Mouse (Mus musculus): ENCODE measurements around the gene Mcm10.

The Mcm10 gene

GRCm38 (mm10) chr2:5033546-5034420, 21.2 kb upstream of the Mcm10 start:
- in situ Hi-C loops (cut with MboI, MseI): no loop called here

- in situ Hi-C loops (cut with MboI, MseI): no loop called here
These were observed 20.1 kb upstream of the Mcm10 start for GRCm38 (mm10) chr2:5032665-5033064.

- in situ Hi-C loops (cut with MboI, MseI): no loop called here
These were observed 18.6 kb upstream of the Mcm10 start for GRCm38 (mm10) chr2:5031215-5031614.

DNA sequence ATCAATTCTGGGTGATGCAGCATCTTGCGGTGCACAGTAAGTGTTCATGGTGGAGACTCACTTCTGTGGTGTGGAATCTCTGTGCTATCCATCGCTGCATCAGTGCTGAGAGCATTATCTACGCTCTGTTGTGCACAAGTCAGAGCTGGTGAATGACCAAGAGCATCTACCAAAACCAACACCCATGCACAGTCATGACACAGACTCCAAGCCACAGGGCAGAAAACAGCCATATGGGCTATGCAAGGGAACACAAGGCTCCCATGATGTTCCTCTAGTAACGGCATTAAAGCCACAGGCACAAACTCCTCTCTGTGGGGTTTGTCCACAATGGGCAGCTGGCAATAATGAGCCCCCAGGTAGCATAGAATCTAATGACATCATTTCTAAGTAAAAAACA, 17.2 kb upstream of the Mcm10 start:
- in situ Hi-C loops (cut with MboI, MseI): no loop called here

DNA sequence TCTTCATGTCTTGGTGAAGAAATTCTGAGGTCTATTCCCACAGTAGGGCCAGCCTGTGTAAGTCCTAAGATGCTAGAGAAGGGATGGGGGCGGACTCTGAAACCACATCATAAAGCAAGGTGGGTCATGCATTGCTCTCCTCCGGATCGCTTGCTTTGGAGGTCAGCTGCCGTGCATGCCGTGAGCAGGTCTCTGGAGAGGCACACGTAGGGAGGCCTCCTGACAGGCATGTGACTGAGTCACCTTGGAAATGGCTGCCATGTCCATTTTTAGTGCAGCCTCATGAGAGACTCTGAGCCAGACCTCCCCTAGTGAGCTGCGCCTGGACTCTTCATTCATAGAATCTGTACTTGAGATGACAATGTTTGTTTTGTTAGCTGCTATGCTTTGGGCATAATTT, 15.5 kb upstream of the Mcm10 start:
- in situ Hi-C loops (cut with MboI, MseI): no loop called here

DNA sequence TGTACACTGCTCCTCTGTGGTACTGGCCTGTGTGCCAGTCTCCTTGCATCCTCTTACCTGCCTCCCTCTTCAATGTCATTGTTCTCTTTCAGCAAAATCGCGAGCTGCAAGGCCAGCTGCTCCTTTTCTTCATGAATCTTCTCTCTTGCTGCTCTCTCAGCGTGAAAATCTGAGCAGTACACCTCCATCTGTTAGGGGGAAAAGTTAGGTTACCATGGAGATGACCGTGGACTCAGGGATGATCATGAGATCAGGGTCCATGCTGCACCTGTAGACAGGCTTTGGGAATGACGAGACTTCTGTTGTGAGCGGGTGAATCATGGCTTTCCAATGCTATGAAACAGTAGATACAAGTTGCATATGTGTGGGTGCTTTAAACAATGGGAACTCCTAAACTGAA, 14.5 kb upstream of the Mcm10 start:
- in situ Hi-C loops (cut with MboI, MseI): no loop called here

DNA sequence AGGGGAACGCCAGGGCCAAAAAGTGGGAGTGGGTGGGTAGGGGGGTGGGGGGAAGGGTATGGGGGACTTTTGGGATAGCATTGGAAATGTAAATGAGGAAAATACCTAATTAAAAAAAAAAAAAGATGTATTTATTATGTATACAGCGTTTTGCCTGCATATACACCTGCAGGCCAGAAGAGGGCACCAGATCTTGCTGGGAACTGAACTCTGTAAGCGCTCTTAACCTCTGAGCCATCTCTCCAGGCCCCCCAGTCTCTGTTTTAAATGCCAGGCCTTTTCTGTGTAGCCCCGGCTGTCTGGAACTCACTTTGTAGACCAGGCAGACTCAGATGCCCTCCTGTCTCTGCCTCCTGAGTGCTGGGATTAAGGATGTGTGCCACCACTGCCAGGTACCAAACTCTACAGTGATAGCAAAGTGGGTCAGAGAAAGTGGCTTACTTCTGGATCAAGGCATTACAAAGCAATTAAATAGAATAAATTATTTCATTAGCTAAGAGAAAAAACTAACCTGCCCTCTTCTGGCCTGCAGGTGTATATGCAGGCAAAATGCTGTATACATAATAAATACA, 12.7 kb upstream of the Mcm10 start:
- in situ Hi-C loops (cut with MboI, MseI): no loop called here

- in situ Hi-C loops (cut with MboI, MseI): loop anchor here in 1 of 2 experiments (25.0 kb wide), 1 partner anchor 1712 kb away; no protein-coding TSS in a partner anchor
These were observed 11.3 kb upstream of the Mcm10 start for GRCm38 (mm10) chr2:5023699-5024399.

GRCm38 (mm10) chr2:5023275-5023674, 10.7 kb upstream of the Mcm10 start:
- in situ Hi-C loops (cut with MboI, MseI): loop anchor here in 1 of 2 experiments (25.0 kb wide), 1 partner anchor 1711 kb away; no protein-coding TSS in a partner anchor

GRCm38 (mm10) chr2:5019708-5020107, 7.1 kb upstream of the Mcm10 start:
- in situ Hi-C loops (cut with MboI, MseI): loop anchor here in 1 of 2 experiments (25.0 kb wide), 1 partner anchor 1707 kb away; no protein-coding TSS in a partner anchor

DNA sequence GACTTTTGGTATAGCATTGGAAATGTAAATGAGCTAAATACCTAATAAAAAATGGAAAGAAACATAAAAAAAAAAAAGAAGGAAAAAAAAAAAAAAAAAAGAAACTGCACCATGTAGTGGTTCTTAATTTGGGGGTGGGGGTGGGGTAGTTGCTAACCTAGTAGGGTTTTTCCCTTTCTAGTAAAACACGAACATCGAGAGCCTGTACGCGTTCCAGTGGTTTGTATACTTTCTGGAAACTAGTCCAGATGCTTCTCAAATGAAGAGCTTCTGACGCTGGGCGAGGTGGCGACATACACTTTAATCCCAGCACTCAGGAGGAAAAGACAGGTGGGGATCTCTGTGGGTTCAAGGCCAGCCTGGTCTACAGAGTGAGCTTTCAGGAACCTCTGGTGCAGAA, 4.3 kb upstream of the Mcm10 start:
- in situ Hi-C loops (cut with MboI, MseI): loop anchor here in 1 of 2 experiments (25.0 kb wide), 1 partner anchor 1705 kb away; no protein-coding TSS in a partner anchor

- in situ Hi-C loops (cut with MboI, MseI): loop anchor here in 1 of 2 experiments (25.0 kb wide), 1 partner anchor 1703 kb away; no protein-coding TSS in a partner anchor
These were observed 2.9 kb upstream of the Mcm10 start for GRCm38 (mm10) chr2:5015527-5015926.

DNA sequence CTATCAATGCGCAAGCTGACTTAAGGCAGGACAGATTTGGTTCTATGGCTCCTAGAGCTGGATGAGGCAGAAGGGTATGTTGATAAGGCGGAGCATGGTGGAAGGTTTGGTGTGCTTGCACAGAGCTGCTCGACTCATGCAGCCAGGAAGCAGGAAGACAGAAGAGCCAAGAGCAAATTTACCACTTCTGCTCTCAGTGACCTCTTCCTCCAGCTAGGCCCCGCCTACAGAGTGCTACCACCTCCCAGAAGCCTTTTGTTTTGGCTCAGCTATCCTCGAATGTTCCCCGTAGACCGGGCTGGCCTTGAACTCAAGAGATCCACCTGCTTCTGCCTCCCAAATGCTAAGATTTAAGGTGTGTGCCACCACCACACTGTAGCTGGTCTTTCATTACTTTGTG, 2.0 kb upstream of the Mcm10 start:
- in situ Hi-C loops (cut with MboI, MseI): loop anchor here in 1 of 2 experiments (25.0 kb wide), 1 partner anchor 1702 kb away; no protein-coding TSS in a partner anchor

- in situ Hi-C loops (cut with MboI, MseI): loop anchor here in 1 of 2 experiments (25.0 kb wide), 1 partner anchor 1700 kb away; no protein-coding TSS in a partner anchor
These were observed 597 bp downstream of the Mcm10 start for GRCm38 (mm10) chr2:5011898-5012490.

DNA sequence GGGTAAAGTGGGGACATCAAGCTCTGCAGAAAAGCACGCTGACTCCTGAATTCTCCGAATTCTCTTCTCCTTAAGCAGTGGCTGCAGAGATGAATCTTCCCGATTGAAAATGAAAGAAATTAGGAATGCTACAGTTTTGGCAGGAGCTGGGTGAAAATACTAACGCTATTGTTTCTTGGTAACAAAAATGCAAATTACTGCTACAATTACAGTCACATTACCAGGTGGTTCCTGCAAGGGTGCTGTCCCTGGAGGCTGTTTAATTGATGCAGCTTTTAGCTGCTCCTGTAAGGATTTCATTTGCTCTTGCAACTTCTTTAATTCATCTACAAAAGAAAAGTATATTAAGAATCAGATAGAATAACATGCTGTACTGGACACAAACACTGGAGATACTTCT, 5.5 kb downstream of the Mcm10 start:
- in situ Hi-C loops (cut with MboI, MseI): loop anchor here in 1 of 2 experiments (25.0 kb wide), 1 partner anchor 1695 kb away; no protein-coding TSS in a partner anchor

DNA sequence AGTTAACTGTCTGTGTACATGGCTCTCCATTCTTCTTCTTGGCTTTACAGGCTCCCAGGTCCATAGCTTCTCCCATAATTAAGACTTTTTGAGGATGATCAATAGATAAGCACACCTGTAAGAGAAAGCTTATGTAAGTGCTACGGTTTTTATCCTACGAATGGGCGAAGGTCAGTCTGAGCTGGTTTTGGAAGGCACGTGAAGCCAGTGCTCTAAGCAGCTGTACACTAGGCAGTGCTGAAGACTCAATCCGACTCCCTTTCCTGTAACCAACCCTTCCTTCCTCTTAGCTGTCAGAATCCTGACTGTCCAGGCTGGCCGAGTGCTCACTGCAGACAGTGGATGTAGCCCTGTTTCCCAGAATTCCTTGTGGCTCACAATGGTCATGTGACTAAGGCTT, 11.3 kb downstream of the Mcm10 start:
- in situ Hi-C loops (cut with MboI, MseI): loop anchor here (5.0 to 25.0 kb wide), 2 partner anchors 89 to 1689 kb away; no protein-coding TSS in a partner anchor

DNA sequence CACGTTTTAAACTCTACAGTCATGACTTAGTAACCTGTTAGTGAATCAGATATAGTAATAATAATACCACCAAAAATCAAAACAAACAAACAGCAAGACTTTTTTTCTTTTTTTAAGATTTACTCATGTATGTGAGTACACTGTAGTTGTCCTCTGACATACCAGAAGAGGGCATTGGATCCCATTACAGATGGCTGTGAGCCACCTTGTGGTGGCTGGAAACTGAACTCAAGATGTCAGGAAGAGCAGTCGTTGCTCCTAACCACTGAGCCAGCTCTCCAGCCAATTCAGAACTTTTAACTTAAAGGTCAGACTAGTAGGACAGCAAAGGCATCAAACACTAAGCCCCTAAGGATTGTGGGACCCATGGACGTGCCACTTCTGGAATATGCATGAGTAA, 13.7 kb downstream of the Mcm10 start:
- in situ Hi-C loops (cut with MboI, MseI): no loop called here

GRCm38 (mm10) chr2:4996421-4996824, 16.2 kb downstream of the Mcm10 start:
- in situ Hi-C loops (cut with MboI, MseI): no loop called here

GRCm38 (mm10) chr2:4995646-4996045, 16.9 kb downstream of the Mcm10 start:
- in situ Hi-C loops (cut with MboI, MseI): no loop called here

DNA sequence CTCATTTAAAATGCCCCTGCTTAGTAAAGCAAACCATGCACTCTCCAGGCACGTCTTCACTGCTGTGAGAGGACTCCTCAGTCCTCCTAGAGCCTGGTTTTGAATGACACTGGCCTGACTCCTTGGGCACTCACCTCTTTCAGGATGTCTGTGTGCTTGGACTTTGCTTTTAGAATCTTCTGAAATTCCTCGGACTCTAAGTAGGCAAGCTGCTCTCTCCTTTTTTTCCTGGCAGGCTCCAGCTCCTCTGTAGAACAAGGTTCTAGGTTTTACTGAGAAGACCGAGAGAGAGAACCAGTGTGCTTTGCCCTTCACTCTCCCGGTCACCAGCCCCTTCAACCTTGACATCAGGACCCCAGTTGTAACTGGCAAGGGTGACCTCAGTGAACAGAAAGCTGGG, 18.2 kb downstream of the Mcm10 start:
- in situ Hi-C loops (cut with MboI, MseI): loop anchor here in 1 of 2 experiments (5.0 kb wide), 1 partner anchor 77 kb away; the partner anchor contains the start of gene Phyh

- in situ Hi-C loops (cut with MboI, MseI): loop anchor here in 1 of 2 experiments (5.0 kb wide), 1 partner anchor 76 kb away; the partner anchor contains the start of gene Phyh
These were observed 19.0 kb downstream of the Mcm10 start for GRCm38 (mm10) chr2:4993584-4993983.
